8 mouse cellular contexts compared by ENCODE assay signal in genomic region chr7:19279581-19280114, GRCm38 (mm10). TPM values are rescaled to one million over a fixed set of nuclear protein-coding genes. Genes with fewer than 3 reads are reported as not detected.
DNase-seq lines count a peak whose midpoint lies in the region; ATAC-seq lines count a peak whose summit lies in the region.

Ppm1n (minus strand) TSS chr7:19280064.

- H3K36me3 ChIP-seq in lung, embryonic 16.5 days (ENCODE audit: control insufficient read depth, insufficient read depth, low read length), result no peaks in the 10 kb centered on the region
- no peaks in the 10 kb centered on the region for H3K36me3 ChIP-seq in forebrain, embryonic 13.5 days (ENCODE audit: poor library complexity, severe bottlenecking)
- no peaks in the 10 kb centered on the region for H3K36me3 ChIP-seq in liver, embryonic 13.5 days
- H3K36me3 ChIP-seq in stomach, embryonic 15.5 days, result no peaks in the 10 kb centered on the region

- H3K4me2 ChIP-seq in lung, embryonic 16.5 days (ENCODE audit: low read depth, low read length), result peak within 1 kb of the TSS; percentile 36
- peak within 1 kb of the TSS; percentile 46 for H3K4me2 ChIP-seq in forebrain, embryonic 13.5 days
- H3K4me2 ChIP-seq in liver, embryonic 13.5 days, result peak within 1 kb of the TSS; percentile 49
- peak within 1 kb of the TSS; percentile 49 for H3K4me2 ChIP-seq in stomach, embryonic 15.5 days

- H3K27me3 ChIP-seq in lung, embryonic 16.5 days (ENCODE audit: control insufficient read depth, insufficient read depth, low read depth, low read length), result peaks cover 48% of the 10 kb centered on the region
- peaks cover 50% of the 10 kb centered on the region for H3K27me3 ChIP-seq in forebrain, embryonic 13.5 days
- H3K27me3 ChIP-seq in liver, embryonic 13.5 days, result peaks cover 75% of the 10 kb centered on the region
- H3K27me3 ChIP-seq in stomach, embryonic 15.5 days (replicated peaks), result peaks cover 47% of the 10 kb centered on the region

- ATAC-seq in lung, embryonic 16.5 days (ENCODE audit: low read depth), result no peak
- ATAC-seq in forebrain, embryonic 13.5 days, result no peak
- ATAC-seq in liver, embryonic 13.5 days (ENCODE audit: low read depth), result no peak
- no peak for ATAC-seq in stomach, embryonic 15.5 days (ENCODE audit: insufficient read depth, low FRiP score, low read depth)

- intact Hi-C loops in left cerebral cortex, postnatal 4 days (cut with DNase I), result loop anchor here (10.0 kb wide), 1 partner anchor 45 kb away; no protein-coding TSS in a partner anchor

- under 1% methylated on average over 45 of the region's 46 CpGs for WGBS in lung, embryonic 16.5 days
- 1% methylated on average over 46 of the region's 46 CpGs for WGBS in forebrain, embryonic 13.5 days
- whole genome bisulfite sequencing in liver, embryonic 13.5 days (ENCODE audit: insufficient replicate concordance), result 2% methylated on average over 46 of the region's 46 CpGs
- WGBS in stomach, embryonic 15.5 days, result under 1% methylated on average over 46 of the region's 46 CpGs

- no peaks in the 10 kb centered on the region for H3K9me3 ChIP-seq in lung, embryonic 16.5 days (ENCODE audit: control insufficient read depth, low read length)
- H3K9me3 ChIP-seq in forebrain, embryonic 13.5 days (replicated peaks), result no peaks in the 10 kb centered on the region
- no peaks in the 10 kb centered on the region for H3K9me3 ChIP-seq in liver, embryonic 13.5 days (replicated peaks)
- no peaks in the 10 kb centered on the region for H3K9me3 ChIP-seq in stomach, embryonic 15.5 days

- H3K4me1 ChIP-seq in lung, embryonic 16.5 days (replicated peaks; ENCODE audit: control insufficient read depth, insufficient read depth, low read length), result peaks cover 13% of the 10 kb centered on the region
- peaks cover 19% of the 10 kb centered on the region for H3K4me1 ChIP-seq in forebrain, embryonic 13.5 days
- H3K4me1 ChIP-seq in liver, embryonic 13.5 days (replicated peaks), result peaks cover 39% of the 10 kb centered on the region
- H3K4me1 ChIP-seq in stomach, embryonic 15.5 days, result peaks cover 22% of the 10 kb centered on the region

- peak within 1 kb of the TSS; percentile 24 for H3K4me3 ChIP-seq in lung, embryonic 16.5 days (ENCODE audit: low read length)
- peak within 1 kb of the TSS; percentile 27 for H3K4me3 ChIP-seq in forebrain, embryonic 13.5 days
- H3K4me3 ChIP-seq in liver, embryonic 13.5 days (replicated peaks), result peak within 1 kb of the TSS; percentile 32
- peak within 1 kb of the TSS; percentile 23 for H3K4me3 ChIP-seq in stomach, embryonic 15.5 days (replicated peaks)

- H3K9ac ChIP-seq in lung, embryonic 16.5 days (ENCODE audit: low read length), result no peak within 1 kb of the TSS
- H3K9ac ChIP-seq in forebrain, embryonic 13.5 days, result peak within 1 kb of the TSS; percentile 26; the same call in 1 of the 2 replicates
- H3K9ac ChIP-seq in liver, embryonic 13.5 days, result no peak within 1 kb of the TSS
- H3K9ac ChIP-seq in stomach, embryonic 15.5 days, result no peak within 1 kb of the TSS

- no peak within 1 kb of the TSS for H3K27ac ChIP-seq in lung, embryonic 16.5 days (ENCODE audit: low read length)
- H3K27ac ChIP-seq in forebrain, embryonic 13.5 days, result no peak within 1 kb of the TSS
- no peak within 1 kb of the TSS for H3K27ac ChIP-seq in liver, embryonic 13.5 days
- no peak within 1 kb of the TSS for H3K27ac ChIP-seq in stomach, embryonic 15.5 days

- DNase-seq in lung, adult 18-20 months, result no peak
- DNase-seq in liver, embryonic 13.5 days, result no peak
- DNase-seq in layer of hippocampus, adult 9-11 months, result no peak
- no peak for DNase-seq in gastrocnemius, adult 8-10 months (ENCODE audit: low spot score in 2 of 2)
- no peak for DNase-seq in left cerebral cortex, postnatal 4 days

RNA-seq across cellular contexts. Expression of gene Ppm1n, which starts in this region (rescaled TPM):
- polyA plus RNA-seq in lung, embryonic 16.5 days (2015; fragmentation: Nextera tagmentation; extraction: Ambion mirVana), result not detected in 2 replicates
- polyA plus RNA-seq in forebrain, embryonic 13.5 days (2015; fragmentation: Nextera tagmentation; extraction: Ambion mirVana), result 0.18 and 0.80 TPM in 2 replicates
- not detected in 2 replicates for polyA plus RNA-seq in liver, embryonic 13.5 days (2015; fragmentation: Nextera tagmentation; extraction: Ambion mirVana)
- polyA plus RNA-seq in stomach, embryonic 15.5 days (2015; fragmentation: Nextera tagmentation; extraction: Ambion mirVana), result 0.21 and 0.33 TPM in 2 replicates
- under 1 TPM in 2 of 4 experiments, not detected in 2; 0.40 to 0.80 TPM for total RNA-seq in gastrocnemius, adult 8-10 months (2022)
- total RNA-seq in left cerebral cortex, postnatal 4 days (2021), result under 1 TPM; 0.60 to 0.64 TPM
